Mouse (Mus musculus) stomach, embryonic 16.5 days (tissue): ENCODE data around the gene Mtx1. TPM values are rescaled to one million over a fixed set of nuclear protein-coding genes. Genes with fewer than 3 reads are reported as not detected.
"Not testable (repeated sequence)": the region's sequence is repeated elsewhere in the genome, so short reads cannot be mapped to it uniquely, and the experiment has no call there.

Experiments
- ATAC-seq: fragments of 200-750 bp; cut with Nextera tagmentation; 2 replicates; pipeline ENCODE4 v1.8.0; 2017; ENCODE audit warnings: moderate number of reproducible peaks, moderate TSS enrichment; ENCODE audit not compliant: insufficient read depth, low FRiP score
- H3K27ac ChIP-seq: fragments of 300-500 bp; sonication (generic); 2 replicates; pipeline ENCODE4 v1.5.1; 2014; ENCODE audit warnings: low read length
- H3K27me3 ChIP-seq: fragments of 300-500 bp; sonication (generic); 2 replicates; pipeline ENCODE4 v1.6.1; 2014; ENCODE audit warnings: low read length, control low read depth, mixed read lengths; ENCODE audit not compliant: control insufficient read depth, insufficient read depth
- H3K36me3 ChIP-seq: fragments of 300-500 bp; sonication (generic); 2 replicates; pipeline ENCODE4 v1.6.1; 2014; ENCODE audit warnings: low read length; ENCODE audit not compliant: control insufficient read depth, insufficient read depth
- H3K4me1 ChIP-seq: fragments of 300-500 bp; sonication (generic); 2 replicates; pipeline ENCODE4 v1.6.1; 2014; ENCODE audit warnings: low read length, control low read depth, mixed read lengths; ENCODE audit not compliant: control insufficient read depth, insufficient read depth
- H3K4me2 ChIP-seq: fragments of 300-500 bp; sonication (generic); 2 replicates; pipeline ENCODE4 v1.6.1; 2014; ENCODE audit warnings: low read depth, low read length, mixed read lengths
- H3K4me3 ChIP-seq: fragments of 300-500 bp; sonication (generic); replicated peaks from 2 replicates; pipeline ENCODE4 v1.5.1; 2014; ENCODE audit warnings: mild to moderate bottlenecking, low read length
- H3K9ac ChIP-seq: fragments of 300-500 bp; sonication (generic); 2 replicates; pipeline ENCODE4 v1.6.1; 2014; ENCODE audit warnings: low read length
- H3K9me3 ChIP-seq: fragments of 300-500 bp; sonication (generic); replicated peaks from 2 replicates; pipeline ENCODE4 v1.6.1; 2016; ENCODE audit warnings: low read length, control low read depth; ENCODE audit not compliant: control insufficient read depth
- WGBS: fragments of 180-500 bp; shearing (Covaris S2); extraction: QIAGEN DNeasy Blood & Tissue Kit; methylation state at CpG from one replicate; pipeline ENCODE4 v1.1.7; 2014; 5-methylcytosine and 5-hydroxymethylcytosine counted together
- polyA plus RNA-seq: library from polyadenylated mRNA; unstranded; fragments of >200 nt; fragmentation: Nextera tagmentation; extraction: Ambion mirVana; gene quantifications from 2 replicates; pipeline ENCODE4 v1.2.1, GENCODE M21; 2015

Mtx1 gene
- polyA plus RNA-seq, 1 experiment from 2014 or later: 177 TPM

DNA sequence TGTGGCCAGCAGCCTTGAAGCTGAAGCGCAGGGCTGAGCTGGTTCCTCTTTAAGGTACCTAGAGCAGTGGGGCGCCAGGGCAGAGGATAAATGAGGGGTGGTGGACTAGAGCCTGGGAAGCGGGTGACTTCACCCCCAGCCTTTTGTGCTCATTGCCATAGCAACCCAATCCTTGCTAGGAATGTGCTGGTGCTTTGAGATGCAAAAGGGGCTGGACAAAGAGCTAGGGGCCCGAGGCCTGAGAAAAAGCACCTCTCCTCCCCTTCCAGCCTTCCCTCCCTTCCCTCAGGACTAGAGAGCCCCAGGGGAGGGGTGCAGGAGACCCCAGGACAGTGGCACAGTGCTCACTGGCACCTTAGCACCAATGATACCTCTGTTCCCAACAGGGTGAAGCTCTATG lies 970 bp downstream of the Mtx1 start:
- Histone ChIP-seq H3K4me2 (0 out of 2 replicates have a peak overlapping the region, but pooled peaks have one; percentile 85), H3K36me3 (no peaks in the 10 kb centered on the region), H3K27me3 (no peaks in the 10 kb centered on the region; the same call in 1 of the 2 replicates), H3K9ac (no peak overlapping the region), H3K4me1 (peaks cover 28% of the 10 kb centered on the region), H3K4me3 (no peak overlapping the region), H3K27ac (no peak overlapping the region), H3K9me3 (no peaks in the 10 kb centered on the region)
- ATAC-seq: no peak
- 46% methylated on average over 4 of the region's 4 CpGs for WGBS

GRCm38 (mm10) chr3:89225321-89225815 lies 1.5 kb downstream of the Mtx1 start:
- no peak overlapping the region for H3K4me3 ChIP-seq
- no peak overlapping the region for H3K27ac ChIP-seq
- no peaks in the 10 kb centered on the region for H3K9me3 ChIP-seq
- H3K4me2 ChIP-seq: no peak overlapping the region
- peaks cover 28% of the 10 kb centered on the region for H3K4me1 ChIP-seq
- ATAC-seq: no peak
- H3K36me3 ChIP-seq: no peaks in the 10 kb centered on the region
- WGBS: 53% methylated on average over 12 of the region's 12 CpGs
- no peaks in the 10 kb centered on the region; the same call in 1 of the 2 replicates for H3K27me3 ChIP-seq
- H3K9ac ChIP-seq: no peak overlapping the region; the same call in 1 of the 2 replicates

DNA sequence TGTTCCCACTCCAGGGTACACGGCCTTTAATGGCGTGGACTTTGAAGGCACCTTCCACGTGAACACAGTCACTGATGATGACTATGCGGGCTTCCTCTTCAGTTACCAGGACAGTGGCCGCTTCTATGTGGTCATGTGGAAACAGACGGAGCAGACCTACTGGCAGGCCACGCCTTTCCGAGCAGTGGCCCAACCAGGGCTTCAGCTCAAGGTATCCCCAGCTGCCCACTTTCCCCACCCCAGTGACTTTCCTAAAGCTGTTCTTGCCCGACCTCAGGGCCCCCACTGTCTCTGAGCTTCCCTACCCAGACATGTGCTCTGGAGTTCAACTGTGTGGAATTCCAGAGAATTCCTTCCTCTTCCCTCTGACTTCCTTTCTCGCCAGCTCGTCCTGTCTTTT lies 2.1 kb downstream of the Mtx1 start:
- ATAC-seq: no peak
- H3K36me3 ChIP-seq: no peaks in the 10 kb centered on the region
- WGBS: 73% methylated on average over 11 of the region's 11 CpGs
- H3K27ac ChIP-seq: no peak overlapping the region
- peaks cover 28% of the 10 kb centered on the region for H3K4me1 ChIP-seq
- no peak overlapping the region for H3K9ac ChIP-seq
- no peak overlapping the region for H3K4me3 ChIP-seq
- no peaks in the 10 kb centered on the region for H3K9me3 ChIP-seq
- no peak overlapping the region for H3K4me2 ChIP-seq
- H3K27me3 ChIP-seq: no peaks in the 10 kb centered on the region; the same call in 1 of the 2 replicates

DNA sequence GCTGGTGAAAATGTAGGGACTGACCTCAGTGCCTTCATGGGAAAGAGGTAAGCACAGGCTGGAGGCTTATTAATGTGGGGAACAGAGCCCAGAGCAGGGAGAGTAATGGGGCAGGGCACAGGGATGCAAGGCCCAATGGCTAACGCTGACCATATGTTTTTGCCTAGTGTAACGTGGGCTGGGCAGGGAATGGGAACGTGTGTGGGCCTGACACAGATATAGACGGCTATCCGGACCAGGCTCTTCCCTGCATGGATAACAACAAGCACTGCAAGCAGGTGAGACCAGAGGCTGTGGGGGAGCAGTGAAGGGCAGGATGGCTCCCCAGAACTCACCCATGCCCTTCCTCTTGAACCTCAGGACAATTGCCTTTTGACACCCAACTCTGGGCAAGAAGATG lies 5.7 kb downstream of the Mtx1 start:
- no peak overlapping the region for H3K9ac ChIP-seq
- H3K4me2 ChIP-seq: no peak overlapping the region
- H3K9me3 ChIP-seq: no peaks in the 10 kb centered on the region
- no peak for ATAC-seq
- H3K27ac ChIP-seq: no peak overlapping the region
- no peaks in the 10 kb centered on the region for H3K36me3 ChIP-seq
- H3K27me3 ChIP-seq: no peaks in the 10 kb centered on the region; the same call in 1 of the 2 replicates
- 82% methylated on average over 5 of the region's 5 CpGs for WGBS
- no peak overlapping the region for H3K4me3 ChIP-seq
- peaks cover 5% of the 10 kb centered on the region for H3K4me1 ChIP-seq

- ATAC-seq: no peak
- no peak overlapping the region for H3K4me3 ChIP-seq
- H3K27ac ChIP-seq: no peak overlapping the region
- peak overlapping the region; percentile 27; the same call in 1 of the 2 replicates for H3K9ac ChIP-seq
- WGBS: 37% methylated on average over 8 of the region's 8 CpGs
- H3K36me3 ChIP-seq: no peaks in the 10 kb centered on the region
- peaks cover 12% of the 10 kb centered on the region for H3K4me1 ChIP-seq
- H3K9me3 ChIP-seq: no peaks in the 10 kb centered on the region
- H3K27me3 ChIP-seq: no peaks in the 10 kb centered on the region
- no peak overlapping the region for H3K4me2 ChIP-seq
These were observed 7.3 kb downstream of the Mtx1 start for GRCm38 (mm10) chr3:89219546-89219945.

- Histone ChIP-seq H3K27me3 (no peaks in the 10 kb centered on the region), H3K4me1 (peaks cover 12% of the 10 kb centered on the region), H3K4me3 (no peak overlapping the region), H3K27ac (no peak overlapping the region), H3K9me3 (no peaks in the 10 kb centered on the region), H3K4me2 (no peak overlapping the region), H3K9ac (no peak overlapping the region), H3K36me3 (no peaks in the 10 kb centered on the region)
- no peak for ATAC-seq
- WGBS: 89% methylated on average over 1 of the region's 1 CpGs
These were observed 8.6 kb downstream of the Mtx1 start for GRCm38 (mm10) chr3:89218271-89218670.

GRCm38 (mm10) chr3:89216407-89216806 lies 10.5 kb downstream of the Mtx1 start:
- ATAC-seq, H3K4me2 ChIP-seq, H3K36me3 ChIP-seq, H3K27me3 ChIP-seq, H3K9me3 ChIP-seq, H3K27ac ChIP-seq, H3K9ac ChIP-seq, H3K4me3 ChIP-seq: not testable (repeated sequence)
- peaks cover 19% of the 10 kb centered on the region for H3K4me1 ChIP-seq
- 71% methylated on average over 7 of the region's 7 CpGs for WGBS

DNA sequence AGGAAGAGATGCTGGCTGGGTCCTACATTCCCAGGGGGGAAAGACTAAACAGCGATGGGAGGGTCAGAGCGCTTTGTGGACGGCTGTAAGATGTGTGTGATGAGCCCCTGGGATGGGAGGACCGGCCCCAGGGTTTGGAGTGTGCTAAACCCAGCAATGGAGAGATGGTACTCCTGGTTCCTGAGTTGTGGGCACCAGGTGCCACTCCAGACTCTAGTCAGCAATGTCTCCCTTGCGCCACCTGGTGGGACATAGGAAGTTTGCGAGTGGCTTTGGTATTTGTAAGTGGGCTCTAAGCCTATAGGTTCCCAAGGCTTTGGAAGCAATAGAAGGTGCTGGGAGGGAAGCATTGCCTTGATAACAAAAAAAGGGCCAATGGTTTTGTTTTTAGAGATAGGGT lies 11.0 kb downstream of the Mtx1 start:
- 2% methylated on average over 6 of the region's 6 CpGs for WGBS
- no peaks in the 10 kb centered on the region for H3K9me3 ChIP-seq
- H3K4me2 ChIP-seq: peak overlapping the region; percentile 86
- H3K36me3 ChIP-seq: no peaks in the 10 kb centered on the region
- no peaks in the 10 kb centered on the region for H3K27me3 ChIP-seq
- peak overlapping the region; percentile 77 for H3K4me3 ChIP-seq
- peak overlapping the region; percentile 95 for H3K27ac ChIP-seq
- peak overlapping the region; percentile 85 for H3K9ac ChIP-seq
- peak; percentile 16; the same call in 1 of the 2 replicates for ATAC-seq
- H3K4me1 ChIP-seq: peaks cover 19% of the 10 kb centered on the region

GRCm38 (mm10) chr3:89214681-89215411 lies 12.0 kb downstream of the Mtx1 start, which contains the start of gene Thbs3:
Thbs3 (plus strand) TSS chr3:89215180.
- H3K4me3 ChIP-seq: peak within 1 kb of the TSS; percentile 77
- ATAC-seq: no peak

More at GRCm38 (mm10) chr3:89214681-89215411, 12.0 kb downstream of the Mtx1 start, which contains the start of gene Thbs3:
- H3K4me2 ChIP-seq: peak within 1 kb of the TSS; percentile 86
- H3K4me1 ChIP-seq: peaks cover 19% of the 10 kb centered on the region
- no peaks in the 10 kb centered on the region; the same call in 1 of the 2 replicates for H3K36me3 ChIP-seq
- peak within 1 kb of the TSS; percentile 95 for H3K27ac ChIP-seq
- under 1% methylated on average over 19 of the region's 19 CpGs for WGBS
- H3K9me3 ChIP-seq: no peaks in the 10 kb centered on the region
- H3K27me3 ChIP-seq: no peaks in the 10 kb centered on the region
- peak within 1 kb of the TSS; percentile 85 for H3K9ac ChIP-seq
